Mouse (Mus musculus): ENCODE measurements around the gene 1110017D15Rik. TPM values are rescaled to one million over a fixed set of nuclear protein-coding genes. Genes with fewer than 3 reads are reported as not detected.

Gene 1110017D15Rik
- total RNA-seq, 1 experiment: not detected

GRCm38 (mm10) chr4:41522788-41523187, 5.7 kb upstream of the 1110017D15Rik start:
- in situ Hi-C loops (cut with MboI; ENCODE audit: low sequenced_read_pairs in 2 of 2, unreplicated experiment in 2 of 2): no loop called here
- TF ChIP-seq ZC3H11A (IDR thresholded peaks at IDR 0.05; ENCODE audit: borderline replicate concordance, low read depth, low read length) (peak; percentile 16; the same call in 1 of the 2 replicates), CHD2 (IDR thresholded peaks at IDR 0.05; ENCODE audit: low read depth, low read length) (no peak)
- H3K9me3 ChIP-seq (ENCODE audit: control insufficient read depth, insufficient read depth, low read depth, low read length): no peaks in the 10 kb centered on the region
- DNase-seq (ENCODE audit: low read depth, low spot score): peak; percentile 55
- peaks cover 3% of the 10 kb centered on the region; the same call in 1 of the 2 replicates for H3K36me3 ChIP-seq (ENCODE audit: control insufficient read depth, insufficient read depth, low read length, poor library complexity, severe bottlenecking)
- no peak overlapping the region for H3K27ac ChIP-seq (ENCODE audit: insufficient read depth, low read depth, low read length, poor library complexity, severe bottlenecking)
- H3K9ac ChIP-seq (ENCODE audit: insufficient read depth, low read depth, low read length, poor library complexity, severe bottlenecking): no peak overlapping the region
- H3K4me3 ChIP-seq (ENCODE audit: insufficient read depth in 1 of 2, low read depth in 1 of 2, low read length in 2 of 2, poor library complexity in 1 of 2, severe bottlenecking in 1 of 2): no peak overlapping the region
- H3K4me1 ChIP-seq (ENCODE audit: control insufficient read depth in 2 of 2, insufficient read depth in 2 of 2, low read length in 2 of 2, poor library complexity in 1 of 2): peaks cover 0 to 11% of the 10 kb centered on the region in 2 experiments; a peak in 1 of 4 replicates

DNA sequence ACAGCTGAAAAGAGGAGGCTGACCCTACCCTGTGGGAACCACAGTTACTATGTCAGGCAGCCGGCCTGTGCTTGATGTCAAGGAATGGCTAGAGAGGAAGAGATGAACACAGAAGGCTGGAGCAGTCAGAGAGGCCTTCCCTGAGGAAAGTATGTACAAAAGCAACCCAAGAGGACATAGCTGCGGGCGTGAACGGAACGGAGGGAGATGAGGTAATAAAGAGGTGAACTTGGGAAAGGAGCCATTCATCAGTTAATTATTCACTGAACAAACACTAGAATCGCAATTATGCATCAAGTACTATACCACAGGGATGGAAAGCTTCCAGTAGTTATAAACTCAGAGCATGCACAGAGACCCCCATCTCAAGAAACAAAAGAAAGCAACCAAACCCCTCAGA, 5.0 kb upstream of the 1110017D15Rik start:
- Histone ChIP-seq H3K9me3 (ENCODE audit: control insufficient read depth, insufficient read depth, low read depth, low read length) (no peaks in the 10 kb centered on the region), H3K4me1 (ENCODE audit: control insufficient read depth in 2 of 2, insufficient read depth in 2 of 2, low read length in 2 of 2, poor library complexity in 1 of 2) (peaks cover 0 to 11% of the 10 kb centered on the region in 2 experiments; a peak in 1 of 4 replicates), H3K9ac (ENCODE audit: insufficient read depth, low read depth, low read length, poor library complexity, severe bottlenecking) (no peak overlapping the region), H3K4me3 (ENCODE audit: insufficient read depth in 1 of 2, low read depth in 1 of 2, low read length in 2 of 2, poor library complexity in 1 of 2, severe bottlenecking in 1 of 2) (no peak overlapping the region), H3K27ac (ENCODE audit: insufficient read depth, low read depth, low read length, poor library complexity, severe bottlenecking) (no peak overlapping the region), H3K36me3 (ENCODE audit: control insufficient read depth, insufficient read depth, low read length, poor library complexity, severe bottlenecking) (peaks cover 3% of the 10 kb centered on the region; the same call in 1 of the 2 replicates)
- in situ Hi-C loops (cut with MboI; ENCODE audit: low sequenced_read_pairs in 2 of 2, unreplicated experiment in 2 of 2): no loop called here
- DNase-seq (ENCODE audit: low read depth, low spot score): no peak
- TF ChIP-seq CHD2 (IDR thresholded peaks at IDR 0.05; ENCODE audit: low read depth, low read length) (no peak), MAFK (IDR thresholded peaks at IDR 0.05; ENCODE audit: insufficient read depth, low read depth, low read length) (no peak), ZC3H11A (IDR thresholded peaks at IDR 0.05; ENCODE audit: borderline replicate concordance, low read depth, low read length) (no peak), HCFC1 (IDR thresholded peaks at IDR 0.05; ENCODE audit: borderline replicate concordance, insufficient read depth, low read length) (no peak), ZNF384 (IDR thresholded peaks at IDR 0.05; ENCODE audit: low read depth, low read length) (no peak)

GRCm38 (mm10) chr4:41520641-41521040, 3.5 kb upstream of the 1110017D15Rik start:
- Histone ChIP-seq H3K4me3 (ENCODE audit: insufficient read depth in 1 of 2, low read depth in 1 of 2, low read length in 2 of 2, poor library complexity in 1 of 2, severe bottlenecking in 1 of 2) (no peak overlapping the region), H3K4me1 (ENCODE audit: control insufficient read depth in 2 of 2, insufficient read depth in 2 of 2, low read length in 2 of 2, poor library complexity in 1 of 2) (peaks cover 0 to 11% of the 10 kb centered on the region in 2 experiments; a peak in 1 of 4 replicates), H3K27ac (ENCODE audit: insufficient read depth, low read depth, low read length, poor library complexity, severe bottlenecking) (no peak overlapping the region), H3K36me3 (ENCODE audit: control insufficient read depth, insufficient read depth, low read length, poor library complexity, severe bottlenecking) (peaks cover 3% of the 10 kb centered on the region; the same call in 1 of the 2 replicates), H3K9ac (ENCODE audit: insufficient read depth, low read depth, low read length, poor library complexity, severe bottlenecking) (no peak overlapping the region), H3K9me3 (ENCODE audit: control insufficient read depth, insufficient read depth, low read depth, low read length) (no peaks in the 10 kb centered on the region)
- DNase-seq (ENCODE audit: low read depth, low spot score): no peak
- in situ Hi-C loops (cut with MboI; ENCODE audit: low sequenced_read_pairs in 2 of 2, unreplicated experiment in 2 of 2): no loop called here
- TF ChIP-seq MAFK (IDR thresholded peaks at IDR 0.05; ENCODE audit: insufficient read depth, low read depth, low read length) (no peak), HCFC1 (IDR thresholded peaks at IDR 0.05; ENCODE audit: borderline replicate concordance, insufficient read depth, low read length) (no peak), ZC3H11A (IDR thresholded peaks at IDR 0.05; ENCODE audit: borderline replicate concordance, low read depth, low read length) (no peak), CHD2 (IDR thresholded peaks at IDR 0.05; ENCODE audit: low read depth, low read length) (no peak), ZNF384 (IDR thresholded peaks at IDR 0.05; ENCODE audit: low read depth, low read length) (no peak)

DNA sequence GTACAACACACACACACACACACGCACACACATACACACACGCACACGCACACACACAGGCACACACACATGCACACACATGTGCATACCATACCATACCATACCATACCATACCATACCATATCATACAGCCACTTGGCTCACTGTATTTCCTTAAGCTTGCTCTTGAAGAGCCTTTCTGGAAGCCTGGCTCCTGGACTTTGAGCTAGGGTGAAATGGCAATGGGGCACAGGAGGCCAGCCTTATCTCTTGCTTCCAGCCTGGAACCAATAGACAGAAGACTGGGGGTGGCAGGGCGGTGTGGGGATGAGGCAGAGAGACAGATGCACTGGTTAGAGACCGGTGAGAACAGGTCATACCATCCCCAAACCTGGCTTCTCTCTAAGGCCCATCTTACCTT, 2.1 kb upstream of the 1110017D15Rik start:
- Histone ChIP-seq H3K4me1 (ENCODE audit: control insufficient read depth in 2 of 2, insufficient read depth in 2 of 2, low read length in 2 of 2, poor library complexity in 1 of 2) (peaks cover 0 to 11% of the 10 kb centered on the region in 2 experiments; a peak in 1 of 4 replicates), H3K9ac (ENCODE audit: insufficient read depth, low read depth, low read length, poor library complexity, severe bottlenecking) (no peak overlapping the region), H3K9me3 (ENCODE audit: control insufficient read depth, insufficient read depth, low read depth, low read length) (no peaks in the 10 kb centered on the region), H3K36me3 (ENCODE audit: control insufficient read depth, insufficient read depth, low read length, poor library complexity, severe bottlenecking) (peaks cover 3% of the 10 kb centered on the region; the same call in 1 of the 2 replicates), H3K27ac (ENCODE audit: insufficient read depth, low read depth, low read length, poor library complexity, severe bottlenecking) (no peak overlapping the region), H3K4me3 (ENCODE audit: insufficient read depth in 1 of 2, low read depth in 1 of 2, low read length in 2 of 2, poor library complexity in 1 of 2, severe bottlenecking in 1 of 2) (no peak overlapping the region)
- DNase-seq (ENCODE audit: low read depth, low spot score): no peak
- in situ Hi-C loops (cut with MboI; ENCODE audit: low sequenced_read_pairs in 2 of 2, unreplicated experiment in 2 of 2): no loop called here
- TF ChIP-seq ZC3H11A (IDR thresholded peaks at IDR 0.05; ENCODE audit: borderline replicate concordance, low read depth, low read length) (no peak), CHD2 (IDR thresholded peaks at IDR 0.05; ENCODE audit: low read depth, low read length) (no peak), ZNF384 (IDR thresholded peaks at IDR 0.05; ENCODE audit: low read depth, low read length) (no peak), MAFK (IDR thresholded peaks at IDR 0.05; ENCODE audit: insufficient read depth, low read depth, low read length) (no peak), HCFC1 (IDR thresholded peaks at IDR 0.05; ENCODE audit: borderline replicate concordance, insufficient read depth, low read length) (no peak)

- TF ChIP-seq CHD2 (IDR thresholded peaks at IDR 0.05; ENCODE audit: low read depth, low read length) (no peak), HCFC1 (IDR thresholded peaks at IDR 0.05; ENCODE audit: borderline replicate concordance, insufficient read depth, low read length) (no peak), ZC3H11A (IDR thresholded peaks at IDR 0.05; ENCODE audit: borderline replicate concordance, low read depth, low read length) (no peak), ZNF384 (IDR thresholded peaks at IDR 0.05; ENCODE audit: low read depth, low read length) (no peak), MAFK (IDR thresholded peaks at IDR 0.05; ENCODE audit: insufficient read depth, low read depth, low read length) (no peak)
- H3K9me3 ChIP-seq (ENCODE audit: control insufficient read depth, insufficient read depth, low read depth, low read length): no peaks in the 10 kb centered on the region
- H3K4me3 ChIP-seq (ENCODE audit: insufficient read depth in 1 of 2, low read depth in 1 of 2, low read length in 2 of 2, poor library complexity in 1 of 2, severe bottlenecking in 1 of 2): no peak overlapping the region
- DNase-seq (ENCODE audit: low read depth, low spot score): no peak
- peaks cover 3% of the 10 kb centered on the region; the same call in 1 of the 2 replicates for H3K36me3 ChIP-seq (ENCODE audit: control insufficient read depth, insufficient read depth, low read length, poor library complexity, severe bottlenecking)
- H3K27ac ChIP-seq (ENCODE audit: insufficient read depth, low read depth, low read length, poor library complexity, severe bottlenecking): no peak overlapping the region
- no peak overlapping the region for H3K9ac ChIP-seq (ENCODE audit: insufficient read depth, low read depth, low read length, poor library complexity, severe bottlenecking)
- in situ Hi-C loops (cut with MboI; ENCODE audit: low sequenced_read_pairs in 2 of 2, unreplicated experiment in 2 of 2): no loop called here
- H3K4me1 ChIP-seq (ENCODE audit: control insufficient read depth in 2 of 2, insufficient read depth in 2 of 2, low read length in 2 of 2, poor library complexity in 1 of 2): peaks cover 0 to 11% of the 10 kb centered on the region in 2 experiments; a peak in 1 of 4 replicates
Measured at GRCm38 (mm10) chr4:41518349-41518748, 1.2 kb upstream of the 1110017D15Rik start.
